Mouse (Mus musculus) brain, embryonic 14.5 days (tissue): ENCODE measurements around the gene Metap2.

Experiments used
- CTCF ChIP-seq: fragments of 200-500 bp; IDR thresholded peaks from 2 replicates; pipeline ENCODE4 v1.5.1; 2012; ENCODE audit warnings: inconsistent platforms, mild to moderate bottlenecking, moderate library complexity, borderline replicate concordance; ENCODE audit not compliant: insufficient read depth, insufficient read length; ENCODE audit errors: extremely low read depth
- POLR2A ChIP-seq: fragments of 200-500 bp; IDR thresholded peaks from 2 replicates; pipeline ENCODE4 v1.6.1; 2012; ENCODE audit warnings: mild to moderate bottlenecking, inconsistent platforms, borderline replicate concordance; ENCODE audit not compliant: poor library complexity, insufficient read depth, insufficient read length, severe bottlenecking; ENCODE audit errors: extremely low read depth

DNA sequence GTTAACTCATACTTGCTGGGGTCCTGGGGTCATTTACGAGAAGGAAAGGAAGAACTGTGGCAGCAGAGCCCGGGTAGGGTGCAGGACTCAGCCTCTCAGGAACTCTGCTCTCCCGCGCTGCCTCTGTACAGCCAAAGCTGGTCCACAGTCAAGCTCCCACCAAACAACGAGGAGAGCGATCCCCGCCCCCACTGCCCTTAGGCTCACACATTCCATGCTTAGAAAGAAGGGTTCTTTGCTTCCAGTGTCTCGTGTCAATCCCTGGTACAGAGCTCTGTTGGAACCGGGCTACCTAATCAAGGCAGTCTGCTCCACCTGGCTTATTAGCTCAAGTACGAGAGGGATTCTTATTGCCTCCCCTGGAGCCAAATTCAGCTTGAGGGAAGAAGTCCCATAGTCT, 10.5 kb upstream of the Metap2 start:
- TF ChIP-seq CTCF (no peak), POLR2A (no peak)
